Mouse (Mus musculus): Measurements from ENCODE around the gene Chn2. TPM values are rescaled to one million over a fixed set of nuclear protein-coding genes. Genes with fewer than 3 reads are reported as not detected.

Chn2 gene
- polyA plus RNA-seq, 1 experiment from 2014 or later, result 10.6 TPM

- peaks cover 4% of the 10 kb centered on the region; the same call in 1 of the 2 replicates for H3K4me1 ChIP-seq
- H3K9me3 ChIP-seq, result no peaks in the 10 kb centered on the region
- H3K27me3 ChIP-seq (ENCODE audit: poor library complexity, severe bottlenecking), result no peaks in the 10 kb centered on the region
- no peaks in the 10 kb centered on the region for H3K36me3 ChIP-seq (replicated peaks)
- no peak overlapping the region for H3K4me3 ChIP-seq
- DNase-seq (ENCODE audit: extremely low spot score, low spot score), result no peak
- H3K27ac ChIP-seq, result no peak overlapping the region
- 94% methylated on average over 1 of the region's 1 CpGs for WGBS
Observed at GRCm38 (mm10) chr6:54128702-54129101, 89.3 kb downstream of the Chn2 start.

DNA sequence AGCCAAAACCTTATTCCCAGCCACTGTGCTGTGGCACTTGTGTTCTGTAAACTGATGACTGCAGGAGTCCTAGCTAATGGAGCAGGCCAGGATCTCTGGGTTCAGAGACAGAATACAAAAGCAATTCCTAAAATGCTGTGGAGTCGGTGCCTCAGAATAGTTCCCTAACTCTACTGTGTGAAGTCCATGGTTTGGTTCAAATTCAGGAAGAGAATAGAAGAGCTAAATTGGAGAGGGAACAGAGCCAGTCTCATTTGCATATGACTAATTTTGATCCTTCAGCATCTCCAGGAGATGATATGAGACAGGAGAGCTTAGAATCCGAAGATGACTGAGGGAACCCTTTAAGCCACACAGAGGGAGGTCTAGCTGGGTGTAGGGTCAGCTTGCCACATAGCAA is 90.2 kb downstream of the Chn2 start:
- H3K27me3 ChIP-seq (ENCODE audit: poor library complexity, severe bottlenecking), result no peaks in the 10 kb centered on the region
- H3K4me1 ChIP-seq, result peaks cover 4% of the 10 kb centered on the region; the same call in 1 of the 2 replicates
- H3K27ac ChIP-seq, result no peak overlapping the region
- no peak overlapping the region for H3K4me3 ChIP-seq
- no peaks in the 10 kb centered on the region for H3K9me3 ChIP-seq
- no peak for DNase-seq (ENCODE audit: extremely low spot score, low spot score)
- whole genome bisulfite sequencing, result 70% methylated on average over 2 of the region's 2 CpGs
- no peaks in the 10 kb centered on the region for H3K36me3 ChIP-seq (replicated peaks)

DNA sequence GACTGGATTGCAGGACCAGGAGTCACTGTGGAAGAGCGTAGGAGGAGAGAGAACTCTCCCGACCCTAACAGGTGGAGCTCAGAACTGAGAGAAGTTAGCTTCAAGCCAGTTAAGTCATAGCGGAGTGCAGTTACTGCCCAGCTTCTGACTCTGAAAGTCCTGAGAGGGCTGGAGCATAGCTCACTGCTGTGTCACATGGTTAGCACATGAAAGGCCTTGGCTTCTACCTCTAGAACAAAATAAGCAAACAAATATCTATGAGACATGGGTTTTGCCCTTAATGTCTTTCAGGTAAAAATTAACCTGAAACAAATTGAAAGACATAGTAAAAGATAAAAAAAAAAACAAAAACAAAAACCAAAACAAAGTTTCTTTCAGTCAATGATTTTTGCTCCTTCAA is 91.5 kb downstream of the Chn2 start:
- no peak overlapping the region for H3K4me3 ChIP-seq
- no peaks in the 10 kb centered on the region for H3K27me3 ChIP-seq (ENCODE audit: poor library complexity, severe bottlenecking)
- DNase-seq (ENCODE audit: extremely low spot score, low spot score), result no peak
- H3K4me1 ChIP-seq, result peaks cover 4% of the 10 kb centered on the region; the same call in 1 of the 2 replicates
- no peaks in the 10 kb centered on the region for H3K36me3 ChIP-seq (replicated peaks)
- 90% methylated on average over 3 of the region's 3 CpGs for WGBS
- H3K27ac ChIP-seq, result no peak overlapping the region
- no peaks in the 10 kb centered on the region for H3K9me3 ChIP-seq

GRCm38 (mm10) chr6:54132576-54132975 is 93.2 kb downstream of the Chn2 start:
- H3K4me3 ChIP-seq, result no peak overlapping the region
- H3K36me3 ChIP-seq (replicated peaks), result no peaks in the 10 kb centered on the region
- WGBS, result 96% methylated on average over 1 of the region's 1 CpGs
- no peaks in the 10 kb centered on the region; the same call in 1 of the 2 replicates for H3K4me1 ChIP-seq
- no peaks in the 10 kb centered on the region for H3K27me3 ChIP-seq (ENCODE audit: poor library complexity, severe bottlenecking)
- H3K9me3 ChIP-seq, result no peaks in the 10 kb centered on the region
- no peak overlapping the region for H3K27ac ChIP-seq
- DNase-seq (ENCODE audit: extremely low spot score, low spot score), result no peak

DNA sequence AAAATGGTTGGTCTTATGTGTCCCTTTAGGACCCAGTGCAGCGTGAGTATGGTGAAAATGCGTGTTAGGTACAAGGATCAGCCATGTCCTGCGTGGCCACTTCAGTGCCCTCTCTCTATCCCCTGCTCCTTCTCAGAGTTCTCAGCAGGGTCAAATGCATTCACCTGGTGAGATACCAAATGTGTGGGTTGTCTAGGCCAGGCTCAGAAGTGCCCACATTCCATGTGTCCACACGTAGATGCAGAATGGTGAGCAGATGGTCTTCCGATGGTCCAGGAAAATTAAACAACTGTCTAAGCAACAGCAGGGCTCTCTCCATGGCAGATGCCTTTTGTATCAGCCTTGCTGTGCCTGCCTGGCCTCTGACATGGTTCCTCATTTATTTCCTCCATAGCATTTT is 93.9 kb downstream of the Chn2 start:
- Histone ChIP-seq H3K27ac (no peak overlapping the region), H3K4me3 (no peak overlapping the region), H3K4me1 (no peaks in the 10 kb centered on the region; the same call in 1 of the 2 replicates), H3K27me3 (ENCODE audit: poor library complexity, severe bottlenecking) (no peaks in the 10 kb centered on the region), H3K36me3 (replicated peaks) (no peaks in the 10 kb centered on the region), H3K9me3 (no peaks in the 10 kb centered on the region)
- 90% methylated on average over 5 of the region's 5 CpGs for WGBS
- DNase-seq (ENCODE audit: extremely low spot score, low spot score), result no peak

GRCm38 (mm10) chr6:54138157-54138556 is 98.8 kb downstream of the Chn2 start:
- Histone ChIP-seq H3K27ac (no peak overlapping the region), H3K36me3 (replicated peaks) (no peaks in the 10 kb centered on the region), H3K9me3 (no peaks in the 10 kb centered on the region), H3K4me1 (peaks cover 22% of the 10 kb centered on the region), H3K27me3 (ENCODE audit: poor library complexity, severe bottlenecking) (no peaks in the 10 kb centered on the region), H3K4me3 (no peak overlapping the region)
- no peak for DNase-seq (ENCODE audit: extremely low spot score, low spot score)
- 86% methylated on average over 9 of the region's 9 CpGs for WGBS

GRCm38 (mm10) chr6:54140488-54140887 is 101.1 kb downstream of the Chn2 start:
- no peak for DNase-seq (ENCODE audit: extremely low spot score, low spot score)
- Histone ChIP-seq H3K27ac (no peak overlapping the region), H3K4me1 (peaks cover 23% of the 10 kb centered on the region), H3K36me3 (replicated peaks) (no peaks in the 10 kb centered on the region), H3K9me3 (no peaks in the 10 kb centered on the region), H3K27me3 (ENCODE audit: poor library complexity, severe bottlenecking) (peaks cover 6% of the 10 kb centered on the region; the same call in 1 of the 2 replicates), H3K4me3 (no peak overlapping the region)
- WGBS, result 96% methylated on average over 4 of the region's 4 CpGs

GRCm38 (mm10) chr6:54141165-54141564 is 101.8 kb downstream of the Chn2 start:
- Histone ChIP-seq H3K36me3 (replicated peaks) (no peaks in the 10 kb centered on the region), H3K27me3 (ENCODE audit: poor library complexity, severe bottlenecking) (peaks cover 6% of the 10 kb centered on the region; the same call in 1 of the 2 replicates), H3K27ac (no peak overlapping the region), H3K4me3 (no peak overlapping the region), H3K9me3 (no peaks in the 10 kb centered on the region), H3K4me1 (peaks cover 30% of the 10 kb centered on the region)
- WGBS, result 67% methylated on average over 3 of the region's 3 CpGs
- DNase-seq (ENCODE audit: extremely low spot score, low spot score), result no peak

GRCm38 (mm10) chr6:54142848-54143651 is 103.7 kb downstream of the Chn2 start:
- H3K4me3 ChIP-seq, result no peak overlapping the region
- H3K27me3 ChIP-seq (ENCODE audit: poor library complexity, severe bottlenecking), result peaks cover 14% of the 10 kb centered on the region; the same call in 1 of the 2 replicates
- H3K4me1 ChIP-seq, result peaks cover 35% of the 10 kb centered on the region
- H3K27ac ChIP-seq, result no peak overlapping the region
- no peaks in the 10 kb centered on the region for H3K9me3 ChIP-seq
- no peak for DNase-seq (ENCODE audit: extremely low spot score, low spot score)
- 81% methylated on average over 11 of the region's 11 CpGs for WGBS
- no peaks in the 10 kb centered on the region for H3K36me3 ChIP-seq (replicated peaks)

DNA sequence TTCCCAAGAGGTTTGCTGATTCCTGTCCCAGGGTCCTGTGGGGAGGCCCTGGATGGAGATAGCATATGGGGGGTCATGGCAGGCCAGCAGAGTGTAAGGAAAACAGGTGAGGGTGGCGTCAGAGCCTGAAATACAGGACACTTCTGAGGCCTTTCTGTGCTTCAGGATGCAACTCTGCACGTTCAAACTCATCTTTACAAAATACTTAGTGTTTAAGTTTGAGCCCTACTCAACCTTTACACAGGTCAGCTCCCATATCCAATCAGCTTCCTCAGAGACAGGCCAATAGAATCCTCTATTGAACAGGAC is 104.3 kb downstream of the Chn2 start:
- H3K27me3 ChIP-seq (ENCODE audit: poor library complexity, severe bottlenecking), result peaks cover 18% of the 10 kb centered on the region; the same call in 1 of the 2 replicates
- no peak for DNase-seq (ENCODE audit: extremely low spot score, low spot score)
- H3K4me3 ChIP-seq, result no peak overlapping the region
- no peaks in the 10 kb centered on the region for H3K9me3 ChIP-seq
- WGBS, result 91% methylated on average over 2 of the region's 2 CpGs
- no peak overlapping the region for H3K27ac ChIP-seq
- peaks cover 40% of the 10 kb centered on the region for H3K4me1 ChIP-seq
- H3K36me3 ChIP-seq (replicated peaks), result no peaks in the 10 kb centered on the region

DNA sequence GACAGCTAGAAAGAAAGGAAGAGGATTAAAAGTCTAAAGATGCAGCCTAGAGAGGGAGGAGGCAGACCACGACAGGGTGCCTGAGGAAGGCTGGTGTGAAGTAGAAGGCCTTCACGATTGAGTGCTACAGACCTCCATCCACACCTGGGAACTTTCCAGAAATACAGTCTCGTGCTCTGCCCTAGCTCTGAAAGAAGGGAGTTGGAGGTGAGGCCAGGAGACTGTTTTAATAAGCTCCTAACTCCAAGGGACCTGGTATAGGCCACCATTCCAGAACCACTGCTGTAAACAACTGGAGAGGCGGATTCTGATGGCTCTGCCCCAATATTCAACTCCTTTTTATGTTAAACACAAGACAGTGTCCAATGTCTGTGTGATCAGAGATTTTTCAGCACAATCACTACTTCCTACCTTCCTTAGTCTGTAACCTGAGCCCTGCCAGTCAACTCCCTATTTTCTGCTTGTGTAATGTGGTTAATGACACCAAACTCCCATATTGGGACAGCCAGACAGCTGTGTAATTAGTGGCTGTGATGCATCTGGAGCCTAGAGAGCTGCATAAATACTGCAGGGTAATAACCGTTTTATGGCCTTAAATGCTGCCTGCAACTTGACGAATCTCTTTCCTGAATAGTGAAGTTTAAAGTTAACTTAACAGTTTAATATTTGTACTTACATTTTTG is 109.6 kb downstream of the Chn2 start:
- no peak overlapping the region for H3K4me3 ChIP-seq
- peaks cover 55% of the 10 kb centered on the region for H3K4me1 ChIP-seq
- no peaks in the 10 kb centered on the region for H3K36me3 ChIP-seq (replicated peaks)
- WGBS, result 65% methylated on average over 6 of the region's 6 CpGs
- H3K27ac ChIP-seq, result no peak overlapping the region
- no peak for DNase-seq (ENCODE audit: extremely low spot score, low spot score)
- H3K9me3 ChIP-seq, result peaks cover 3% of the 10 kb centered on the region; the same call in 1 of the 2 replicates
- peaks cover 18% of the 10 kb centered on the region; the same call in 1 of the 2 replicates for H3K27me3 ChIP-seq (ENCODE audit: poor library complexity, severe bottlenecking)

DNA sequence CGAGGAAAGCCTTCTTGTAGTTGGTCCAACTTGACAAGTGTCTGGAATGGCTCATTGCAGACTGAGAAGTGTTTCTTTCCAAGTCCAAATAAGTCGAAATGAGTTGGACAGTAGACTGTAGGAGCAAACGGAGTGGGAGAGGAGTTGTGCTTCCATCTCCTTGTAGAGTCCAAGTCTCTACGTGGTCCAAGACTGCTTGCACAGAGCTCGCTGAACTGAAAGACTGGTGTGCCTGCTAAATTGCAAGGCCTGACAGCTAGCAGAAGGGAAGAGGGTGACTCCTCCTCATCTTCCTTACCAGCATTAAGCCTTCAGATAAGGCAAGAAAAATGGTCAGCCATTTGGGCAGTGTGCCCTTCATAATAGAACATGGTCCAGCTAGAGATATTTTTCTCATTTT is 111.5 kb downstream of the Chn2 start:
- no peak overlapping the region for H3K4me3 ChIP-seq
- H3K27ac ChIP-seq, result no peak overlapping the region
- peaks cover 54% of the 10 kb centered on the region for H3K4me1 ChIP-seq
- no peaks in the 10 kb centered on the region for H3K36me3 ChIP-seq (replicated peaks)
- 0 out of 2 replicates have a peak, but pooled peaks cover 12% of the 10 kb centered on the region for H3K27me3 ChIP-seq (ENCODE audit: poor library complexity, severe bottlenecking)
- no peak for DNase-seq (ENCODE audit: extremely low spot score, low spot score)
- H3K9me3 ChIP-seq, result peaks cover 3% of the 10 kb centered on the region; the same call in 1 of the 2 replicates
- 89% methylated on average over 5 of the region's 5 CpGs for WGBS
